Mouse (Mus musculus): ENCODE measurements at regions not wholly inside any gene's neighbourhood (a gene's known extent, or its start where the extent isn't known, plus 50 kb on each side); places are given as distances from the start of the nearest gene placed in this dataset.

DNA sequence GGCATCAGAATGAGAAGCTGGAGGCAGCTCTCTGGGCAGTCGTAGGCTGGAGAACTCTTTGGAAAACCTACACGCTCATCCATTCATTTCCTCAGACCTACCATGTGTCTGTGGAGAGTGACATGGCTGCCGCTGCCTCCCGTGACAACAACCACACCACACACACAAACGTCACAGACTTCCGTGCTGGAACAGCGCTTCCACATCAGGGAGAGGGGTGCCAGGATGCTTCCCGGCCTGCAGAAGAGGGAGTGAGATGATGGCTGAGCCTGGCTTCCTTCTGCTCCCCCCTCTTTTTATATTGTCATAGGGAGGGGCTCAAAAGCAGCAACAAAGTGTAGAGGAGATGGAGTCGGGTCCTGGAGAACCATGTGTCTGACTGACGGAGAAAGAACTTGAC, 73.5 kb upstream of the Ptpn1 start:
- no peak overlapping the region for H3K27ac ChIP-seq (ENCODE audit: insufficient read depth, low read length)
- H3K4me3 ChIP-seq (ENCODE audit: low read depth, low read length), result no peak overlapping the region
- no peaks in the 10 kb centered on the region for H3K36me3 ChIP-seq (ENCODE audit: control insufficient read depth, insufficient read depth, low read length, poor library complexity, severe bottlenecking)
- H3K27me3 ChIP-seq (ENCODE audit: control insufficient read depth, insufficient read depth, low read length, poor library complexity, severe bottlenecking), result no peaks in the 10 kb centered on the region
- H3K4me1 ChIP-seq (ENCODE audit: control insufficient read depth, insufficient read depth, low read length), result no peaks in the 10 kb centered on the region
- H3K9ac ChIP-seq (ENCODE audit: low read depth, poor library complexity, severe bottlenecking), result no peak overlapping the region
- H3K9me3 ChIP-seq (replicated peaks; ENCODE audit: control insufficient read depth, insufficient read depth, low read length, poor library complexity, severe bottlenecking), result no peaks in the 10 kb centered on the region
- TF ChIP-seq CTCF (IDR thresholded peaks at IDR 0.05; ENCODE audit: low read depth, low read length) (no peak), EP300 (IDR thresholded peaks at IDR 0.05; ENCODE audit: insufficient read depth, low read depth, low read length) (no peak), POLR2A (IDR thresholded peaks at IDR 0.05; ENCODE audit: insufficient read depth, low read length) (no peak)

- Histone ChIP-seq H3K27me3 (ENCODE audit: control insufficient read depth, insufficient read depth, low read length, poor library complexity, severe bottlenecking) (no peaks in the 10 kb centered on the region), H3K4me1 (ENCODE audit: control insufficient read depth, insufficient read depth, low read length) (no peaks in the 10 kb centered on the region), H3K9ac (ENCODE audit: low read depth, poor library complexity, severe bottlenecking) (no peak overlapping the region), H3K36me3 (ENCODE audit: control insufficient read depth, insufficient read depth, low read length, poor library complexity, severe bottlenecking) (no peaks in the 10 kb centered on the region), H3K9me3 (replicated peaks; ENCODE audit: control insufficient read depth, insufficient read depth, low read length, poor library complexity, severe bottlenecking) (no peaks in the 10 kb centered on the region), H3K27ac (ENCODE audit: insufficient read depth, low read length) (no peak overlapping the region), H3K4me3 (ENCODE audit: low read depth, low read length) (no peak overlapping the region)
- TF ChIP-seq EP300 (IDR thresholded peaks at IDR 0.05; ENCODE audit: insufficient read depth, low read depth, low read length), result no peak
- TF ChIP-seq CTCF (IDR thresholded peaks at IDR 0.05; ENCODE audit: low read depth, low read length), result no peak
- TF ChIP-seq POLR2A (IDR thresholded peaks at IDR 0.05; ENCODE audit: insufficient read depth, low read length), result no peak
Observed at GRCm38 (mm10) chr2:167857911-167858310, 73.9 kb upstream of the Ptpn1 start.

GRCm38 (mm10) chr2:167856920-167857475, 74.9 kb upstream of the Ptpn1 start:
- Histone ChIP-seq H3K27ac (ENCODE audit: insufficient read depth, low read length) (no peak overlapping the region), H3K27me3 (ENCODE audit: control insufficient read depth, insufficient read depth, low read length, poor library complexity, severe bottlenecking) (no peaks in the 10 kb centered on the region), H3K9ac (ENCODE audit: low read depth, poor library complexity, severe bottlenecking) (no peak overlapping the region), H3K9me3 (replicated peaks; ENCODE audit: control insufficient read depth, insufficient read depth, low read length, poor library complexity, severe bottlenecking) (no peaks in the 10 kb centered on the region), H3K4me1 (ENCODE audit: control insufficient read depth, insufficient read depth, low read length) (no peaks in the 10 kb centered on the region), H3K4me3 (ENCODE audit: low read depth, low read length) (no peak overlapping the region), H3K36me3 (ENCODE audit: control insufficient read depth, insufficient read depth, low read length, poor library complexity, severe bottlenecking) (no peaks in the 10 kb centered on the region)
- no peak for TF ChIP-seq POLR2A (IDR thresholded peaks at IDR 0.05; ENCODE audit: insufficient read depth, low read length)
- no peak for TF ChIP-seq CTCF (IDR thresholded peaks at IDR 0.05; ENCODE audit: low read depth, low read length)
- TF ChIP-seq EP300 (IDR thresholded peaks at IDR 0.05; ENCODE audit: insufficient read depth, low read depth, low read length), result no peak

- H3K27me3 ChIP-seq (ENCODE audit: control insufficient read depth, insufficient read depth, low read length, poor library complexity, severe bottlenecking), result no peaks in the 10 kb centered on the region
- no peaks in the 10 kb centered on the region for H3K4me1 ChIP-seq (ENCODE audit: control insufficient read depth, insufficient read depth, low read length)
- H3K27ac ChIP-seq (ENCODE audit: insufficient read depth, low read length), result no peak overlapping the region
- no peaks in the 10 kb centered on the region for H3K36me3 ChIP-seq (ENCODE audit: control insufficient read depth, insufficient read depth, low read length, poor library complexity, severe bottlenecking)
- H3K9ac ChIP-seq (ENCODE audit: low read depth, poor library complexity, severe bottlenecking), result no peak overlapping the region
- no peak for TF ChIP-seq CTCF (IDR thresholded peaks at IDR 0.05; ENCODE audit: low read depth, low read length)
- H3K4me3 ChIP-seq (ENCODE audit: low read depth, low read length), result no peak overlapping the region
- H3K9me3 ChIP-seq (replicated peaks; ENCODE audit: control insufficient read depth, insufficient read depth, low read length, poor library complexity, severe bottlenecking), result no peaks in the 10 kb centered on the region
Observed at GRCm38 (mm10) chr2:167856020-167856419, 75.8 kb upstream of the Ptpn1 start.

DNA sequence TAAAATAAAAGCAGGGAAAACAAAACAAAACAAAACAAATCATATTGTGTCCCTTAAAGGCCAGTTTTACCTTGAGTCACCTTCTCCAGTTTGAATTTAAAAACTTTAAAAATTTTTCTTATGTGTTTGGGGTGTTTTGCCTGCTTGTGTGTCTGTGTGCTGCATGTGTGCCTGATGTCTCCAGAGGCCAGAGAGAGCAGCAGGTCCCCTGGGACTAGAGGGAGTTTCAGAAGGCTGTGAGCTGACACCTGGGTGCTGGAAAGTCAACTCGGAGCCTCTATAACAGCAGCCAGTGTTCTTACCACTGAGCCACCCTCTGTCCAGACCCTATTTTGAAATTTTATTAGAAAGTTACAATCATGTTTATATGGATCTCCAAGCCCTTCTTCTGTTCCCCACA, 77.8 kb upstream of the Ptpn1 start:
- H3K4me1 ChIP-seq (ENCODE audit: control insufficient read depth, insufficient read depth, low read length), result no peaks in the 10 kb centered on the region
- no peak overlapping the region for H3K4me3 ChIP-seq (ENCODE audit: low read depth, low read length)
- no peak overlapping the region for H3K9ac ChIP-seq (ENCODE audit: low read depth, poor library complexity, severe bottlenecking)
- H3K36me3 ChIP-seq (ENCODE audit: control insufficient read depth, insufficient read depth, low read length, poor library complexity, severe bottlenecking), result no peaks in the 10 kb centered on the region
- TF ChIP-seq CTCF (IDR thresholded peaks at IDR 0.05; ENCODE audit: low read depth, low read length), result no peak
- no peak for TF ChIP-seq EP300 (IDR thresholded peaks at IDR 0.05; ENCODE audit: insufficient read depth, low read depth, low read length)
- no peak for TF ChIP-seq POLR2A (IDR thresholded peaks at IDR 0.05; ENCODE audit: insufficient read depth, low read length)
- no peaks in the 10 kb centered on the region for H3K9me3 ChIP-seq (replicated peaks; ENCODE audit: control insufficient read depth, insufficient read depth, low read length, poor library complexity, severe bottlenecking)
- H3K27ac ChIP-seq (ENCODE audit: insufficient read depth, low read length), result no peak overlapping the region
- H3K27me3 ChIP-seq (ENCODE audit: control insufficient read depth, insufficient read depth, low read length, poor library complexity, severe bottlenecking), result no peaks in the 10 kb centered on the region

DNA sequence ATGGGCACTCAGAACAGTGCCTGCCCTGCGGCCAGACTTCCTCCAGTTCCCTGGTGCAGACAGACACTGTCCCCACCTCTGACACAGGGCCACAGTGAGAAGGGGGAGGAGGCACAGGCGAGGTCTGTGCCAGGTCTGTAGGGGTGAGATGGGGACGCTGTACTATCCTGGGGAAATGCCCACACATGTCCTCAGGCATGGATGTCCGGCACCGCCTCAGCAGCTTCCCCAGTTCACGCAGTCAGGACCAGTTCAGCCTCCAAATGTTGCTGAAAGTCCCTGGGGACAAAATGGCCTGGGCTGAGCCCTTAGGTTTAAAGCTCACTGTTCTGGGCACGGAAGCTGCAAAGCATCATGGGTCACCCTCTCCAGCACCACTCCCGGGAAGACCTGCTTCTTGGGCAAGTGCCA, 78.4 kb upstream of the Ptpn1 start:
- H3K27ac ChIP-seq (ENCODE audit: insufficient read depth, low read length), result no peak overlapping the region
- H3K9ac ChIP-seq (ENCODE audit: low read depth, poor library complexity, severe bottlenecking), result no peak overlapping the region
- no peaks in the 10 kb centered on the region for H3K27me3 ChIP-seq (ENCODE audit: control insufficient read depth, insufficient read depth, low read length, poor library complexity, severe bottlenecking)
- H3K9me3 ChIP-seq (replicated peaks; ENCODE audit: control insufficient read depth, insufficient read depth, low read length, poor library complexity, severe bottlenecking), result no peaks in the 10 kb centered on the region
- H3K36me3 ChIP-seq (ENCODE audit: control insufficient read depth, insufficient read depth, low read length, poor library complexity, severe bottlenecking), result no peaks in the 10 kb centered on the region
- H3K4me1 ChIP-seq (ENCODE audit: control insufficient read depth, insufficient read depth, low read length), result no peaks in the 10 kb centered on the region
- no peak for TF ChIP-seq POLR2A (IDR thresholded peaks at IDR 0.05; ENCODE audit: insufficient read depth, low read length)
- no peak for TF ChIP-seq CTCF (IDR thresholded peaks at IDR 0.05; ENCODE audit: low read depth, low read length)
- no peak for TF ChIP-seq EP300 (IDR thresholded peaks at IDR 0.05; ENCODE audit: insufficient read depth, low read depth, low read length)
- H3K4me3 ChIP-seq (ENCODE audit: low read depth, low read length), result no peak overlapping the region
